Mouse (Mus musculus) embryonic fibroblast, embryonic 13.5 days (primary cell): ENCODE results near the gene Gpsm2.

Source experiments
- CTCF ChIP-seq: IDR thresholded peaks from 2 replicates; pipeline ENCODE4 v1.5.1; 2011; ENCODE audit warnings: mild to moderate bottlenecking, control low read depth, low read length, moderate library complexity, borderline replicate concordance; ENCODE audit not compliant: insufficient read depth
- POLR2A ChIP-seq: IDR thresholded peaks from 2 replicates; pipeline ENCODE4 v1.6.1; 2011; ENCODE audit warnings: low read depth, mild to moderate bottlenecking, control low read depth, low read length, moderate library complexity

DNA sequence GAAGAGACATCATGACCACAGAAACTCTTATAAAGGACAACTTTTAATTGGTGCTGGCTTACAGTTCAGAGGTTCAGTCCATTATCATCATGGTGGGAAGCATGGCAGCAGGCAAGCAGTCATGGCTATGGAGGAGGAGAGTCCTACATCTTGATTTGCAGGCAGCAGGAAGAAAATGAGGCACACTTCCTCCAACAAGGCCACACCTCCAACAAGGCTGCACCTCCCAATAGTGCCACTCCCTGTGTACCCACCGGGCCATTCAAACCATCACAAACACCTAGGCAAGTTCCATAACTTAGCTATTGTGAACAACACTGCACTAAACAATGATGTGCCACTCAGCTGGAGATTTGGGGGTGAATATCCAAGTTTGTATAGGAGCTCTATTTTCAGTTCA lies 32.4 kb upstream of the Gpsm2 start:
- TF ChIP-seq POLR2A, result no peak
- no peak for TF ChIP-seq CTCF
